ENCODE assay signal across 9 mouse cellular contexts in the genomic region with DNA sequence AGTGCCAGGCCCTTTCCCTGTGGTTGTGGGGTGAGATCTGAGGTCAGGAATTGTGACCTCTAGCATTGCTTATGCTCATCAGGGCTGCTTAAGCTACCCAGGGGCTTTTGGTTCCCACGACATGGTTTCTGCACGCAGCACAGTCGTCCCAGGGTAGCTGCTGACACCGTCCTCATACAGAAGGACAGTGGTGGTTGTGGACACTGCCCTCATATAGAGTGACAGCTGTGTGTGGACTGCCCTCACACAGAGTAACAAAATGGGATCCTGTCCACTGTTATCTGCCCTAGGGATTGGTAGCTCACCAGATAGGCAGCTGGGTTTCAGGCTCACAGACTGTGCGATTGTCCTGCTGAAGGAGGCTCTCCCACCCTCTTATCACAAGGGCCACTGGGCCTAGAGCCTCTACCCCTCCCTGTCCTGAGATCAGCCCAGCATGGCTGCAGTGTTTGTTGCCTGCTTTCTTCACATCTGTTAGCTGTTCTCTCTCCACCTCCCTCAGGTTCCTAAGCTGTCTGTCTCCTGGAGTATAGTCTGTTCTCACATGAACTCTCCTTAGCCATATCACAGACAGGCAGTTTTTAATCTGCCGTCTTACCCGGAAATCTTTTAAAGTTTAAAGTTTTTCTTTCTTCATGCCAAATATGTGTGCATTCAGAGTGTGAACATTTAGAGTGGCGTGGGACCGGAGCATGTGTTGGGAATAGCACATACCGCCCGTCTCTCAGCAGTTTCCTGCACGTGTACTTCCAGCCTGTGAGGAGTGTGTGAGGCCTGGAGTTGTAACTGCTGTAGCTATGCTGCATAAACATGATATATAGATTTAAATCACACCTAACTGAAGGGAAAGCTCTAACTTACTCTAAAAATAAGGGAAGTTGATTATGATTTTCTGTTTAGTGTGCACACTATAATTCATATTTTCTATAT. TPM values are rescaled to one million over a fixed set of nuclear protein-coding genes. Genes with fewer than 3 reads are reported as not detected.
A peak's percentile ranks its signal among the peaks of the same experiment; 100 is the strongest.
DNase-seq lines count a peak whose midpoint lies in the region; ATAC-seq lines count a peak whose summit lies in the region.
"Had no signal": no experiment of that assay in that cellular context is flagged by ENCODE, and none has a peak within 500 bp of the region (broad histone marks: within the 10 kb centered on the region; RNA-seq: fewer than 3 reads in every experiment).

No protein-coding gene starts in this region.

- DNase-seq in layer of hippocampus, adult 9-11 months = peak; percentile 42
- DNase-seq in layer of hippocampus, postnatal 10 days (ENCODE audit: low spot score in 2 of 2) = no peak
- no peak for DNase-seq in embryonic facial prominence, embryonic 10.5 days (ENCODE audit: low spot score)
- no peak for DNase-seq in hindbrain, embryonic 10.5 days (ENCODE audit: low spot score)
- no peak for DNase-seq in adrenal gland, adult 2 months
- no peak for DNase-seq in gastrocnemius, adult 8-10 months (ENCODE audit: low spot score in 2 of 2)
- no peak for DNase-seq in urinary bladder, postnatal 14 days (ENCODE audit: low spot score)

- peaks cover 26% of the 10 kb centered on the region for H3K4me1 ChIP-seq in embryonic facial prominence, embryonic 10.5 days
- peaks cover 38% of the 10 kb centered on the region for H3K4me1 ChIP-seq in hindbrain, embryonic 10.5 days (replicated peaks)

- H3K36me3 ChIP-seq in embryonic facial prominence, embryonic 10.5 days (replicated peaks) = no peaks in the 10 kb centered on the region; the same call in 1 of the 2 replicates
- no peaks in the 10 kb centered on the region for H3K36me3 ChIP-seq in hindbrain, embryonic 10.5 days

- peak; percentile 41; the same call in 1 of the 2 replicates for ATAC-seq in megakaryocyte, adult 5-6 weeks (ENCODE audit: poor library complexity, severe bottlenecking)

- H3K27me3 ChIP-seq in embryonic facial prominence, embryonic 10.5 days (replicated peaks; ENCODE audit: low read depth, poor library complexity, severe bottlenecking) = no peaks in the 10 kb centered on the region
- no peaks in the 10 kb centered on the region for H3K27me3 ChIP-seq in hindbrain, embryonic 10.5 days (ENCODE audit: insufficient read depth, poor library complexity, severe bottlenecking)

- no peaks in the 10 kb centered on the region for H3K9me3 ChIP-seq in embryonic facial prominence, embryonic 10.5 days
- no peaks in the 10 kb centered on the region for H3K9me3 ChIP-seq in hindbrain, embryonic 10.5 days

- WGBS in embryonic facial prominence, embryonic 10.5 days = 83% methylated on average over 12 of the region's 12 CpGs
- 65% methylated on average over 12 of the region's 12 CpGs for WGBS in hindbrain, embryonic 10.5 days

- peak overlapping the region; percentile 27 for H3K27ac ChIP-seq in embryonic facial prominence, embryonic 10.5 days (replicated peaks)
- peak overlapping the region; percentile 82 for H3K27ac ChIP-seq in hindbrain, embryonic 10.5 days
- H3K27ac ChIP-seq: macrophage had no signal

- H3K4me3 ChIP-seq in embryonic facial prominence, embryonic 10.5 days = no peak overlapping the region
- no peak overlapping the region for H3K4me3 ChIP-seq in hindbrain, embryonic 10.5 days

RNA-seq across cellular contexts. Expression of a gene that starts 43.8 kb away (rescaled TPM):
- 10 to 100 TPM; 47.3 to 55.7 TPM for total RNA-seq in layer of hippocampus, postnatal 10 days (2021)
- polyA plus RNA-seq in embryonic facial prominence, embryonic 10.5 days (2016; fragmentation: Nextera tagmentation; extraction: Ambion mirVana) = 32.4 and 34.1 TPM in 2 replicates
- polyA plus RNA-seq in hindbrain, embryonic 10.5 days (2016; fragmentation: Nextera tagmentation; extraction: Ambion mirVana) = 32.7 and 39.3 TPM in 2 replicates
- total RNA-seq in megakaryocyte, adult 5-6 weeks (2015) = 41.4 and 56.0 TPM in 2 replicates
- 37.8 and 49.9 TPM in 2 replicates for total RNA-seq in megakaryocyte, adult 5-6 weeks (2017)
- 10 to 100 TPM; 62.5 to 63.6 TPM for total RNA-seq in adrenal gland, adult 2 months (2021)
- polyA plus RNA-seq in adrenal gland, adult 2 months (2012; rRNA removed) = 11.8 and 18.8 TPM in 2 replicates
- 10 to 100 TPM; 16.3 to 18.2 (median 17.7) TPM for total RNA-seq in gastrocnemius, adult 8-10 months (2022)
